Mouse (Mus musculus) midbrain, embryonic 11.5 days (tissue): ENCODE data around the gene Duoxa1. TPM values are rescaled to one million over a fixed set of nuclear protein-coding genes. Genes with fewer than 3 reads are reported as not detected.
"Not testable (repeated sequence)": the region's sequence is repeated elsewhere in the genome, so short reads cannot be mapped to it uniquely, and the experiment has no call there.

Source experiments
- ATAC-seq: fragments of 200-750 bp; cut with Nextera tagmentation; 2 replicates; pipeline ENCODE4 v1.8.0; 2017; ENCODE audit warnings: moderate TSS enrichment, moderate library complexity; ENCODE audit not compliant: low FRiP score
- DNase-seq: peaks from one replicate; pipeline ENCODE4 v3.0.0; 2015; ENCODE audit warnings: low spot score; ENCODE audit errors: missing footprints
- H3K27ac ChIP-seq: fragments of 300-500 bp; sonication (generic); 2 replicates; pipeline ENCODE4 v1.5.1; 2014; ENCODE audit warnings: low read depth, low read length
- H3K27me3 ChIP-seq: fragments of 300-500 bp; sonication (generic); 2 replicates; pipeline ENCODE4 v1.6.1; 2014; ENCODE audit warnings: mild to moderate bottlenecking, low read length, moderate library complexity, mixed read lengths; ENCODE audit not compliant: control insufficient read depth, insufficient read depth
- H3K36me3 ChIP-seq: fragments of 300-500 bp; sonication (generic); 2 replicates; pipeline ENCODE4 v1.6.1; 2014; ENCODE audit warnings: mild to moderate bottlenecking, low read length, moderate library complexity, mixed read lengths; ENCODE audit not compliant: control insufficient read depth, insufficient read depth
- H3K4me1 ChIP-seq: fragments of 300-500 bp; sonication (generic); 2 replicates; pipeline ENCODE4 v1.6.1; 2014; ENCODE audit warnings: low read length; ENCODE audit not compliant: control insufficient read depth, insufficient read depth
- H3K4me2 ChIP-seq: fragments of 300-500 bp; sonication (generic); 2 replicates; pipeline ENCODE4 v1.6.1; 2014; ENCODE audit warnings: mild to moderate bottlenecking, moderate library complexity
- H3K4me3 ChIP-seq: fragments of 300-500 bp; sonication (generic); 2 replicates; pipeline ENCODE4 v1.5.1; 2014; ENCODE audit warnings: low read depth, low read length
- H3K9ac ChIP-seq: fragments of 300-500 bp; sonication (generic); 2 replicates; pipeline ENCODE4 v1.6.1; 2014; ENCODE audit warnings: low read length
- H3K9me3 ChIP-seq: fragments of 300-500 bp; sonication (generic); 2 replicates; pipeline ENCODE4 v1.6.1; 2016; ENCODE audit warnings: low read length; ENCODE audit not compliant: control insufficient read depth
- WGBS: fragments of 180-500 bp; shearing (Covaris S2); extraction: QIAGEN DNeasy Blood & Tissue Kit; methylation state at CpG from one replicate; pipeline ENCODE4 v1.1.7; 2014; 5-methylcytosine and 5-hydroxymethylcytosine counted together
- polyA plus RNA-seq: library from polyadenylated mRNA; unstranded; fragments of >200 nt; fragmentation: Nextera tagmentation; extraction: Ambion mirVana; gene quantifications from 2 replicates; pipeline ENCODE4 v1.2.1, GENCODE M21; 2014

Duoxa1 gene
- polyA plus RNA-seq, 1 experiment from 2014 or later, result not detected

DNA sequence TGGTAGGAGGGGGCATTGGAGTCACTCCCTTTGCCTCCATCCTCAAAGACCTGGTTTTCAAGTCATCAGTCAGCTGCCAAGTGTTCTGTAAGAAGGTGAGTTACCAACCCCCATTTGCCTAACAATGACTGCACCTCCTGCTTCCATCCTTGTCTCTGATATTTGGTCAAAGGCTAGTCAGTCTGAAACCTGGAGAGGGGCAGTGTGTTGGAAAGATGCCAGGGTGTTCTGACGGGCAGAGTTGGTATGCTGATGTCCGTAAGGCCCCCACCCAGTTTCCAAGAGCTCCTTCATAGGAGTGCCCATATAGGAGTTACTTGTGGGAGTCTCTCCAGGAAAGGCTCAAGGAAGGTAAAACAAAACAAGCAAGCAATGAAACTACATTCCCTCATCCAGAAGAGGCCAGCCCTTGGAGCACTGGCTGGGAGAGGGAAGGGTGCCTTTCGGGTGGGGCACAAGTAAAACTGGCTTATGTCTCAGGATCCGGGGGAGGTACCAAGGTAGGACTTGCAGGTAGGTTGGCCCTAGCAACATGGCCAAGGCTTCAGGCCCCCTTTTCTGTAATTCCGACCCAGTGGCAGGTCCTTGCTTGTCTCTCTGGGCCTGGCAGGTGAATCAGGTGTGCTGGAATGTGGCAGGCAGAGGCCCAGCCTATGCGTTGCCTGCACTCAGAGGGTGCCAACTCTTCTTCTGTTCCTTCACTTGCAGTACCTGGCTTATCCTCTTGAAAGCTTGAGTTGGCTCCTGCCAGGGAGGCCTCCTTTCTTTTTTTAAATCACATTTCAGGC lies 31.8 kb upstream of the Duoxa1 start:
- no peaks in the 10 kb centered on the region for H3K27me3 ChIP-seq
- peaks cover 15% of the 10 kb centered on the region for H3K4me1 ChIP-seq
- H3K4me2 ChIP-seq, result no peak overlapping the region
- 87% methylated on average over 6 of the region's 6 CpGs for WGBS
- DNase-seq (no peak), ATAC-seq (no peak)
- H3K27ac ChIP-seq, result no peak overlapping the region
- no peaks in the 10 kb centered on the region for H3K9me3 ChIP-seq
- no peaks in the 10 kb centered on the region for H3K36me3 ChIP-seq
- no peak overlapping the region for H3K4me3 ChIP-seq
- H3K9ac ChIP-seq, result no peak overlapping the region

DNA sequence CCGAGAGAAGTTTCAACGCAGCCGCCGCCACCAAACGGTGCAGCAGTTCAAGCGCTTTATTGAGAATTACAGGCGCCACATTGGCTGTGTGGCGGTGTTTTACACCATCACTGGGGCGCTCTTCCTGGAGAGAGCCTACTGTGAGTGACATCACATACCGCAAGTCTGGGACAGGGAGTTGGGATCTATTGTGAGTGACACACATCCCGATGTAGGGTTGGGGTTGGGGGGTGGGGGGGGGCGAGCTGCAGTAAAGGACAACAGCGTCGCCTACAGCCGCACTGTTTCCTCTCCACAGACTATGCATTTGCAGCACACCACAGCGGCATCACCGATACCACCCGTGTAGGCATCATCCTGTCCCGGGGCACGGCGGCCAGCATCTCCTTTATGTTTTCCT lies 23.8 kb upstream of the Duoxa1 start:
- Histone ChIP-seq H3K9me3 (no peaks in the 10 kb centered on the region), H3K4me3 (0 out of 2 replicates have a peak overlapping the region, but pooled peaks have one; percentile 4), H3K36me3 (no peaks in the 10 kb centered on the region), H3K27me3 (no peaks in the 10 kb centered on the region), H3K4me2 (peak overlapping the region; percentile 23; the same call in 1 of the 2 replicates), H3K4me1 (no peaks in the 10 kb centered on the region), H3K9ac (no peak overlapping the region), H3K27ac (no peak overlapping the region)
- DNase-seq (no peak), ATAC-seq (0 out of 2 replicates have a peak, but pooled peaks have one; percentile 44)
- 63% methylated on average over 21 of the region's 21 CpGs for WGBS

DNA sequence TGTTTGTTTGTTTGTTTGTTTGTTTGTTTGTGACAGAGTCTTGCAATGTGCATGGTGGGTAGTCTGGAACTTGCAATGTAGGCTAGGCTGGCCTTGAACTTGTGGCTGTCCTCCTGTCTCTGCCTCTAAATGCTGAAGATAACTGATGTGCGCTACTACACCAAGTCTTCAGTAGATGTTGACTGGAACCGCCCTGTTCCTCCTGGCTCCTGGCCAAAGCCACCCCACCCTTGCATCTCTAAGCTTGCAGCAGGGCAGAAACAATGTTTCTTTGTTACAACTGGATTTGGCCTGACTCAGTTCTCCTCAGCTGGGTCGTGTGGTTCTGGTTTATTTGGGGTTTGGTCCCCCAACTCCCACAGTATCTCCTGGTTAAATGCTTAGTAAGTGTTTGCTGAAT lies 20.6 kb upstream of the Duoxa1 start:
- ATAC-seq (no peak), DNase-seq (no peak)
- Histone ChIP-seq H3K27ac (no peak overlapping the region), H3K9ac (no peak overlapping the region), H3K4me1 (no peaks in the 10 kb centered on the region), H3K36me3 (no peaks in the 10 kb centered on the region), H3K9me3 (no peaks in the 10 kb centered on the region), H3K27me3 (no peaks in the 10 kb centered on the region), H3K4me3 (no peak overlapping the region), H3K4me2 (no peak overlapping the region)
- WGBS, result 69% methylated on average over 3 of the region's 3 CpGs

DNA sequence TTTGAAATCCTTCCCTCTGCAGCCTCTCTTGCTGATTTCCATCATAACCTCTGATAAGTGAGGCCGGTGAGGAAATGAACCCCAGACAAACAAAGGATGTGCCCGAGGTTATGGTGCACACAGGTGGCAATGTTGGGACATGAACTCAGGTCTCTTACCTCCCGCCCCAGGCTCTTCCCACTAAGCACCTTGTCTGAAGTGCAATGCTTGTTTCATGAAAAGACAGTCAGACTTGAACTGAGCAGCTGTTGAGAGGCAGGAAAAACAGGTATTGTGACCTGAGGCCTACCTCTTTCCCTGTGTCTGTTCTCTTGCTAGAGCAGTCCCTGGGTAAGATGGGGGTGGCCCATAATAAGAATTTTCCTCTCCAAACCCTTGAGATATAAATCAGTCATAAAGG lies 18.7 kb upstream of the Duoxa1 start:
- Histone ChIP-seq H3K4me3 (no peak overlapping the region), H3K27me3 (no peaks in the 10 kb centered on the region), H3K36me3 (no peaks in the 10 kb centered on the region), H3K27ac (no peak overlapping the region), H3K4me1 (no peaks in the 10 kb centered on the region), H3K4me2 (no peak overlapping the region), H3K9me3 (no peaks in the 10 kb centered on the region), H3K9ac (no peak overlapping the region)
- ATAC-seq (no peak), DNase-seq (no peak)
- WGBS, result 86% methylated on average over 3 of the region's 3 CpGs

DNA sequence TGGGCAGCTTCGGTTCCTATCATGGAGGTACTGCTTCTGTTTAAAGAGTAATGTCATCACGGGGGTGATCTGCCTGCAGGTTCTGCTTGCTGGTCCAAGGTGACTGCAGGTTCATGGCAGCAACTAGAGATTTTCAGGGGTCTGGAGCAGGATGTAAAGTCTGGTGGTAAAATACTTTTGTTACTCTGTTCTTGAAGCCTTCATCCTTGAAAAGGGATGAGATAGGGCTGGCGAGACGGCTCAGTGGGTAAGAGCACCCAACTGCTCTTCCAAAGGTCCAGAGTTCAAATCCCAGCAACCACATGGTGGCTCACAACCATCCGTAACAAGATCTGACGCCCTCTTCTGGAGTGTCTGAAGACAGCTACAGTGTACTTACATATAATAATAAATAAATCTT lies 16.8 kb upstream of the Duoxa1 start:
- H3K4me1 ChIP-seq, H3K4me2 ChIP-seq, H3K36me3 ChIP-seq, H3K27me3 ChIP-seq, H3K27ac ChIP-seq, H3K9ac ChIP-seq, DNase-seq, H3K4me3 ChIP-seq, ATAC-seq, H3K9me3 ChIP-seq: not testable (repeated sequence)
- 87% methylated on average over 4 of the region's 6 CpGs for WGBS

DNA sequence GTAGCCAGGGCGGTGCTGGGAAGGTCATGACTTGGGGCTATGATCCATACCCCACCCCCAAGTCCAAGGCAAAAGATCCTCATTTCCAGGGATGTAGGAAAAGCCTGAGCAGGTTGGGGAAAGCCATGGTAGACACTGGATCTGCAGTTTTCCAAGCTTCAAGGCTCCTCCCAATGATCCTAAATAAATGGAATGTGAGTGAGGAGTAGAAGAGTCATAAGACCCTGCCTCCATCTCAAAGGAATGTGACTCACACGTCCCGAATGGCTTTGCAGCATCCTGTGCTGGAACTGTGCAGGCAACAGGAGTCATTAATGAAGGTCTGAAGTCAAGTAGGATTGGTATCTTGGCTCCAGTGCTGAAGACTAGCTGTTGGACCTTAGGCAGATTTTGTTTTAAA lies 14.5 kb upstream of the Duoxa1 start:
- Histone ChIP-seq H3K4me1 (no peaks in the 10 kb centered on the region), H3K4me3 (no peak overlapping the region), H3K27me3 (no peaks in the 10 kb centered on the region), H3K36me3 (no peaks in the 10 kb centered on the region), H3K27ac (no peak overlapping the region), H3K4me2 (no peak overlapping the region), H3K9ac (no peak overlapping the region), H3K9me3 (no peaks in the 10 kb centered on the region)
- ATAC-seq (no peak), DNase-seq (no peak)
- WGBS, result 71% methylated on average over 3 of the region's 3 CpGs

DNA sequence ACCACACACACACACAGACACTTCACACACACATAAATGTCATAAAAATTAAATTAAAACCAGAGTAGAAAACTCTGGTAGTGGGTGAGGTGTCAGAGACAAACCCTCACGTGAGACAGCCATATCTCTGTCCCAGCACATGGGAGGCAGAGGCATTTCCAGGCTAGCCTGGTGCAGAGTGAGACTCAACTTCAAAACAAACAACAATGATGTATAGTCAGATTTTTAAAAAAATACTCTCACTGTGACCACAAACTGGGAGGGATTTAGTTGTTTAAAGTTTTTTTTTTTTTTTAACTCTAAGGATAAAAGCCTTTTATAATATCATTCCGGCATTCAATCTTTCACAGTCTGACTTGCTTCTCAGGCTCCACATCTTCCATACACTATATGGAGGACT lies 11.8 kb upstream of the Duoxa1 start:
- WGBS, result 88% methylated on average over 2 of the region's 2 CpGs

DNA sequence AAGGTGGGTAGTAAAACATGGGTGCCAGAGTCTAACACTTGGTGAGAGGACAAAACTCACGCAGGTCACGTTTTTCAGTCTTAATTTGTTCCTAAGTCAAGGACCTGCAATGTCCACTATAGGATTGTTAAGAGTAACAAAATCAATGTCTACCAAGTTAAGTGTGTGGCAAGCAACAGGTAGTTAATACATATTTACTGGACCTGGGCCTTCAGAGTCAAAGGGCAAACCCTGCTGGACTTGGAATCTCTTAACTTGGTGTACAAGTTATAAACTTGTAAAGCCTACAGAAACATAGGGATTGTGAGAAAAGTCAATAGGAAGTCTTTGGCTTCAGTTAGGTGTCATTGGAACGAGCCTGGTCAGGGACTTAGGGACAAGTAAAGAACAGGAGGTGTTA lies 11.1 kb upstream of the Duoxa1 start:
- Histone ChIP-seq H3K27me3 (no peaks in the 10 kb centered on the region), H3K27ac (no peak overlapping the region), H3K36me3 (no peaks in the 10 kb centered on the region), H3K9me3 (no peaks in the 10 kb centered on the region), H3K4me1 (no peaks in the 10 kb centered on the region), H3K4me3 (no peak overlapping the region), H3K9ac (no peak overlapping the region), H3K4me2 (no peak overlapping the region)
- ATAC-seq (no peak), DNase-seq (no peak)
- 77% methylated on average over 3 of the region's 3 CpGs for WGBS

More for the DNA sequence above, 11.8 kb upstream of the Duoxa1 start:
- no peak overlapping the region for H3K4me3 ChIP-seq
- no peak overlapping the region for H3K27ac ChIP-seq
- no peaks in the 10 kb centered on the region for H3K4me1 ChIP-seq
- no peaks in the 10 kb centered on the region for H3K27me3 ChIP-seq
- no peak overlapping the region for H3K9ac ChIP-seq
- no peaks in the 10 kb centered on the region for H3K36me3 ChIP-seq
- ATAC-seq, result no peak
- DNase-seq, result no peak
- H3K4me2 ChIP-seq, result no peak overlapping the region
- no peaks in the 10 kb centered on the region for H3K9me3 ChIP-seq

DNA sequence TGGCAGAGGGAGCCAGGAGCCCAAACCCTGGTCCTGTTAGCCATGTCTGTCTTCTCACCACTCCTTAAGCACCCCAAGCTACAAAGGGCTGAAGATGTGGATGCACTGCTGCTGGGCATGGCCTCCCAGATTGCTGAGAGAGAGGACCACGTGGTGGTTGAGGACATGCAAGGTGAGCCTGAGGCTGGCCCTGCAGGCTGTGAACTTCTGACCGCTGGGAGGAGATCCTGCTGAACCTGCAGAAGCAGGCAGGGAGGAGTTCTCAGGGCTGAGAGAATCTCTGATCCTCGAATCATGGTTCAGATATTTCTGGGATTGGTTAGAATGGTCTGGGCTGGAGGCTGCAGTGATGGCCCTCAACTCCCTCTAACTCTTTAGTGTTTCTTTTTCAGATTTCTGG lies 10.4 kb upstream of the Duoxa1 start:
- Histone ChIP-seq H3K9ac (no peak overlapping the region), H3K27ac (no peak overlapping the region), H3K4me3 (no peak overlapping the region), H3K9me3 (no peaks in the 10 kb centered on the region), H3K36me3 (no peaks in the 10 kb centered on the region), H3K27me3 (no peaks in the 10 kb centered on the region), H3K4me1 (no peaks in the 10 kb centered on the region), H3K4me2 (no peak overlapping the region)
- ATAC-seq (no peak), DNase-seq (no peak)
- 58% methylated on average over 3 of the region's 3 CpGs for WGBS
